Mouse (Mus musculus): ENCODE data around the gene Prpf40b. TPM values are rescaled to one million over a fixed set of nuclear protein-coding genes. Genes with fewer than 3 reads are reported as not detected.

Prpf40b gene
- polyA plus RNA-seq, 1 experiment = 24.7 TPM

DNA sequence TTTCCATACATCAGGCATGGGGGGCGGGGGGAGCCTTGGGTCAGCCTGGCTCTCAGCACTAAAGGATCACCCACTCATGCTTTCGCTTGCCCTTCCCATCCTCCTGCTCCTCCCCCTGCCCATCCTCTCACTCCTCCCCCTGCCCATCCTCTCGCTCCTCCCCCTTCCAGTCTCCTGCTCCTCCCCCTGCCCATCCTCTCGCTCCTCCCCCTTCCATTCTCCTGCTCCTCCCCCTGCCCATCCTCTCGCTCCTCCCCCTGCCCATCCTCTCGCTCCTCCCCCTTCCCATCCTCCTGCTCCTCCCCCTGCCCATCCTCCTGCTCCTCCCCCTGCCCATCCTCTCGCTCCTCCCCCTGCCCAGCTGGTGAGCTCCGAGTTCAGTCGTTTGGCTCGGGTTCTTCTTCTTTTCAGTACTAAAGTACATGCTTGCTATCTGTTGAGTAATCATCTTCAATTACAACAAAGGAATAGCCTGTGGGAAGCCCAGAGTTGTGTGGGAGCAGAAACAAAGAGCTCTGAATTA is 35.1 kb upstream of the Prpf40b start:
- Histone ChIP-seq H3K36me3 (ENCODE audit: control insufficient read depth, insufficient read depth) (no peaks in the 10 kb centered on the region), H3K79me2 (ENCODE audit: control insufficient read depth, insufficient read depth) (no peaks in the 10 kb centered on the region), H3K79me3 (ENCODE audit: low read depth) (no peaks in the 10 kb centered on the region), H3K27me3 (ENCODE audit: control insufficient read depth, insufficient read depth, insufficient read length) (no peaks in the 10 kb centered on the region), H3K4me3 (ENCODE audit: insufficient read depth, poor library complexity, severe bottlenecking) (no peak overlapping the region), H3ac (ENCODE audit: control insufficient read depth, insufficient read length, low read depth) (no peak overlapping the region)
- TF ChIP-seq MYOD1 (IDR thresholded peaks at IDR 0.05; ENCODE audit: control insufficient read depth, insufficient read length, low read depth) (no peak), CEBPB (IDR thresholded peaks at IDR 0.05; ENCODE audit: low read depth) (no peak), USF1 (IDR thresholded peaks at IDR 0.05; ENCODE audit: low read depth) (no peak), FOSL1 (IDR thresholded peaks at IDR 0.05; ENCODE audit: insufficient read depth, low read length, poor library complexity, severe bottlenecking) (no peak), CTCF (IDR thresholded peaks at IDR 0.05; ENCODE audit: control insufficient read depth, insufficient read depth, insufficient read length) (no peak), MAX (IDR thresholded peaks at IDR 0.05) (no peak), MYOG (IDR thresholded peaks at IDR 0.05; ENCODE audit: control insufficient read depth, extremely low read depth, insufficient read length) (no peak)

DNA sequence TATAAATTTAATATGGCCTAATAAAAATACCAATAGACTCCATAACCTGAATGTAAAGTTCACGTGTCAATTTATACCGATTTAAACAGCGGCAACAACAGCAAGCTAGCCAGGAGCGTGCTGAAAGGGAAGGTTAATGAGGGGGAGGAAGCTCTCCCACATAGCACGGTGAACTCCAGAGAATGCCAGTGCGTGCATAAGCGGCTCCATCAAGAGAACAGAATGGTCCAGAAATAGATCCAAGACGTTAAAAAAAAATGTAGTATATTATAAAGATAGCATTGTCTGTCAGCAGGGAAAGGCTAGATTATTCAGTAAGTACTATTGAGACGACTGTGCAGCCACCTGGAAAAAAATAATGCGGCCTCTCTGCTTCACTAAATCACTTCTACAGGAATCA is 32.2 kb upstream of the Prpf40b start:
- Histone ChIP-seq H3K4me3 (ENCODE audit: insufficient read depth, poor library complexity, severe bottlenecking) (no peak overlapping the region), H3K79me3 (ENCODE audit: low read depth) (no peaks in the 10 kb centered on the region), H3K36me3 (ENCODE audit: control insufficient read depth, insufficient read depth) (no peaks in the 10 kb centered on the region), H3ac (ENCODE audit: control insufficient read depth, insufficient read length, low read depth) (no peak overlapping the region), H3K79me2 (ENCODE audit: control insufficient read depth, insufficient read depth) (no peaks in the 10 kb centered on the region), H3K27me3 (ENCODE audit: control insufficient read depth, insufficient read depth, insufficient read length) (no peaks in the 10 kb centered on the region)
- TF ChIP-seq FOSL1 (IDR thresholded peaks at IDR 0.05; ENCODE audit: insufficient read depth, low read length, poor library complexity, severe bottlenecking) (no peak), USF1 (IDR thresholded peaks at IDR 0.05; ENCODE audit: low read depth) (no peak), MYOG (IDR thresholded peaks at IDR 0.05; ENCODE audit: control insufficient read depth, extremely low read depth, insufficient read length) (no peak), MYOD1 (IDR thresholded peaks at IDR 0.05; ENCODE audit: control insufficient read depth, insufficient read length, low read depth) (no peak)

DNA sequence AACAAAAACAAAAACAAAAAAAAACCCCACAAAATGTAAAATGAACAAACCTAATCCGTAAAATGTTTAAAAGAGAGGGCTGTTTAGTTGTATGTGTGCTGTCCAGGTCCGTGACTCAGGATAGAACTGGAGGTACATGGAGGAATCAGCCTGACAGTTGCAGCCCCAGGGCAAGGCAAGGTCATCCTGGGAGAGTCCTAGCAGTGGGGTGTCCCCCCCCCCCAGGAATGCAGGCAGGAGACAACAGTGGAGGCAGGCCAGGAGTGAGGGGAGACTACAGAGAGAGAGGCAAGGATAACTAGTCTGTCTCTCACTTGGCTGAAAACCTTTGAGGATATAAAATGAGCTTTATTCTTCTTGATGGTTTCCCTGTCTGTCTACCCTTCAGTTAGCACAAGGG is 30.5 kb upstream of the Prpf40b start:
- Histone ChIP-seq H3K27me3 (ENCODE audit: control insufficient read depth, insufficient read depth, insufficient read length) (no peaks in the 10 kb centered on the region), H3K36me3 (ENCODE audit: control insufficient read depth, insufficient read depth) (no peaks in the 10 kb centered on the region), H3K79me2 (ENCODE audit: control insufficient read depth, insufficient read depth) (no peaks in the 10 kb centered on the region), H3K4me3 (ENCODE audit: insufficient read depth, poor library complexity, severe bottlenecking) (no peak overlapping the region), H3K79me3 (ENCODE audit: low read depth) (no peaks in the 10 kb centered on the region), H3ac (ENCODE audit: control insufficient read depth, insufficient read length, low read depth) (no peak overlapping the region)
- TF ChIP-seq CTCF (IDR thresholded peaks at IDR 0.05; ENCODE audit: control insufficient read depth, insufficient read depth, insufficient read length) (no peak), USF1 (IDR thresholded peaks at IDR 0.05; ENCODE audit: low read depth) (no peak)

DNA sequence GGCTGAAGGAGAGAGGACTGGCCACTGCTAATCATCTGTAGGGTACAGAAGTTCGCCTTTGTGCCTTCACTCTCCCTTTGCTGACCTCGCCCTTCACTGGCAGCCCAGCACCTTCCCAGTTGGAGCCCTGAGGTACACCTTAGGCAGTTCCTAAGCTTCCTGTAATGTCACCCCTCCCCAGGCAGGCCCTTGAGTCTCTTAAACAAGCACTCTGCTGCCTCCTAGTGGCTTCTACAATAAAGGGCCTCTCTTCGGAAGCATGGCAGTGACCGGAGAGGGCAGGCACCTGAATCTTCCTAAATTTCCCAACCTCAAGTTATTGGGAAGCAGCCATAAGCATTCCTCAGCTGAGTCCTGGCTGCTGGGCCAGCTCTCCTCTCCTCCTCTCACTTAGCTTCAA is 29.2 kb upstream of the Prpf40b start:
- Histone ChIP-seq H3K79me2 (ENCODE audit: control insufficient read depth, insufficient read depth) (no peaks in the 10 kb centered on the region), H3K79me3 (ENCODE audit: low read depth) (no peaks in the 10 kb centered on the region), H3K4me3 (ENCODE audit: insufficient read depth, poor library complexity, severe bottlenecking) (no peak overlapping the region), H3ac (ENCODE audit: control insufficient read depth, insufficient read length, low read depth) (no peak overlapping the region), H3K36me3 (ENCODE audit: control insufficient read depth, insufficient read depth) (no peaks in the 10 kb centered on the region), H3K27me3 (ENCODE audit: control insufficient read depth, insufficient read depth, insufficient read length) (no peaks in the 10 kb centered on the region)
- TF ChIP-seq MAX (IDR thresholded peaks at IDR 0.05) = peak; percentile 35
- no peak for TF ChIP-seq CEBPB (IDR thresholded peaks at IDR 0.05; ENCODE audit: low read depth)
- TF ChIP-seq CTCF (IDR thresholded peaks at IDR 0.05; ENCODE audit: control insufficient read depth, insufficient read depth, insufficient read length) = peak; percentile 63

DNA sequence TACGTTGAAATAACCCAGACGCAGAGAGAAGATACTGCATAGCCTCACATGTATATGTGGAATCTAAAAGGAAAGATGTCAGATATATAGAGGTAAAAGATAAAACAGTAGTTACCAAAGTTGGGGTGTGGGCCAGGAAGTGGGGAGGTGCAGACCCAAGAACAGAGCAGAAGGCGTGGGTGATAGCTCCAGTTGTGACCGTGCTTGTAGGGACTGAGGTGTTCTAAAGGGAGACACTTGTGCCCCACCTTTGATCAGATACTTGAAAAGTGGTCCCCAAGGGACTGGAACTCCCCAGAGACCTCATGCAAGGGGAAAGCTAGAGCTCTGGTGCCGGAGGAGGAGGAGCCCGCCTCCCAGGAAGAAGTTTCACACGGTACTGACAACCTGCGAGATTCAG is 18.8 kb upstream of the Prpf40b start:
- Histone ChIP-seq H3K79me3 (ENCODE audit: low read depth) (no peaks in the 10 kb centered on the region), H3ac (ENCODE audit: control insufficient read depth, insufficient read length, low read depth) (no peak overlapping the region), H3K4me3 (ENCODE audit: insufficient read depth, poor library complexity, severe bottlenecking) (no peak overlapping the region), H3K27me3 (ENCODE audit: control insufficient read depth, insufficient read depth, insufficient read length) (peaks cover 4% of the 10 kb centered on the region), H3K79me2 (ENCODE audit: control insufficient read depth, insufficient read depth) (no peaks in the 10 kb centered on the region), H3K36me3 (ENCODE audit: control insufficient read depth, insufficient read depth) (no peaks in the 10 kb centered on the region)
- TF ChIP-seq CTCF (IDR thresholded peaks at IDR 0.05; ENCODE audit: control insufficient read depth, insufficient read depth, insufficient read length) (no peak), MAX (IDR thresholded peaks at IDR 0.05) (no peak), USF1 (IDR thresholded peaks at IDR 0.05; ENCODE audit: low read depth) (no peak), MYOG (IDR thresholded peaks at IDR 0.05; ENCODE audit: control insufficient read depth, extremely low read depth, insufficient read length) (no peak), MYOD1 (IDR thresholded peaks at IDR 0.05; ENCODE audit: control insufficient read depth, insufficient read length, low read depth) (no peak), FOSL1 (IDR thresholded peaks at IDR 0.05; ENCODE audit: insufficient read depth, low read length, poor library complexity, severe bottlenecking) (no peak), CEBPB (IDR thresholded peaks at IDR 0.05; ENCODE audit: low read depth) (no peak)

DNA sequence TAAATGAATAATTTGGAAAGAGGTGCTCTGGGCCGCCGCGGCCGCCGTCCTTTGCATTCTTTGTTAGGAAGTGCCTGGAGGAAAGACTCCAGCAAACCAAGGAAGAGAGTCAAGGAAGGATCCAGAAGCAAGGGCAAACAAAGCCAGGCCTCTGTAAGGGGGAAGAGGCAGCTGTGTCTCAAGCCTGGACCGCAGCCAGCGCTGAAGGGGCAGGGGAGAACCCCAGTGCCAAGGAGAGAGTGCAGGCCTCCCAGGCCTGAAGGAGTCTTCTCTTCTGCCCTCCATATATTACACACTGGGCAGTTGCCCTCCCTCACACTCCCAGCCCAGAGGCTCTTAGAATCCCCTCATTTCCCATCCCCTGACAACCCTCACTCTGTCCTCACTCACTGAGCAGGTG is 16.6 kb upstream of the Prpf40b start:
- Histone ChIP-seq H3K4me3 (ENCODE audit: insufficient read depth, poor library complexity, severe bottlenecking) (no peak overlapping the region), H3K27me3 (ENCODE audit: control insufficient read depth, insufficient read depth, insufficient read length) (peaks cover 7% of the 10 kb centered on the region), H3K79me3 (ENCODE audit: low read depth) (no peaks in the 10 kb centered on the region), H3ac (ENCODE audit: control insufficient read depth, insufficient read length, low read depth) (no peak overlapping the region), H3K79me2 (ENCODE audit: control insufficient read depth, insufficient read depth) (no peaks in the 10 kb centered on the region), H3K36me3 (ENCODE audit: control insufficient read depth, insufficient read depth) (no peaks in the 10 kb centered on the region)
- TF ChIP-seq CTCF (IDR thresholded peaks at IDR 0.05; ENCODE audit: control insufficient read depth, insufficient read depth, insufficient read length) = no peak
- no peak for TF ChIP-seq CEBPB (IDR thresholded peaks at IDR 0.05; ENCODE audit: low read depth)
- no peak for TF ChIP-seq MYOD1 (IDR thresholded peaks at IDR 0.05; ENCODE audit: control insufficient read depth, insufficient read length, low read depth)
- TF ChIP-seq FOSL1 (IDR thresholded peaks at IDR 0.05; ENCODE audit: insufficient read depth, low read length, poor library complexity, severe bottlenecking) = no peak
- TF ChIP-seq USF1 (IDR thresholded peaks at IDR 0.05; ENCODE audit: low read depth) = no peak
- no peak for TF ChIP-seq MYOG (IDR thresholded peaks at IDR 0.05; ENCODE audit: control insufficient read depth, extremely low read depth, insufficient read length)
- TF ChIP-seq MAX (IDR thresholded peaks at IDR 0.05) = no peak

Data from C2C12 (cell line).